Mouse (Mus musculus) lung, adult 2 months (tissue): ENCODE measurements at regions not wholly inside any gene's neighbourhood (a gene's known extent, or its start where the extent isn't known, plus 50 kb on each side); places are given as distances from the start of the nearest gene placed in this dataset.
"Not testable (repeated sequence)": the region's sequence is repeated elsewhere in the genome, so short reads cannot be mapped to it uniquely, and the experiment has no call there.

Experiments
- DNase-seq: peaks from one replicate; pipeline ENCODE4 v3.0.0; 2022
- H3K4me1 ChIP-seq: fragments of 200-500 bp; 2 replicates; pipeline ENCODE4 v1.6.1; 2011; ENCODE audit warnings: low read length; ENCODE audit not compliant: control insufficient read depth, insufficient read depth
- H3K4me3 ChIP-seq: fragments of 200-500 bp; replicated peaks from 2 replicates; pipeline ENCODE3; 2011; ENCODE audit warnings: low read depth, mild to moderate bottlenecking, control low read depth, low read length; ENCODE audit errors: extremely low read depth
- CTCF ChIP-seq: fragments of 200-500 bp; IDR thresholded peaks from 2 replicates; pipeline ENCODE4 v1.5.1; 2011; ENCODE audit warnings: mild to moderate bottlenecking, low read length, control low read depth; ENCODE audit not compliant: insufficient read depth
- POLR2A ChIP-seq: fragments of 200-500 bp; IDR thresholded peaks from 2 replicates; pipeline ENCODE4 v1.6.1; 2011; ENCODE audit warnings: low read depth, mild to moderate bottlenecking, control low read depth, low read length, borderline replicate concordance; ENCODE audit errors: extremely low read depth
- WGBS: fragments of 180-500 bp; shearing (Covaris S2); methylation state at CpG from one replicate; pipeline ENCODE4 v1.1.7; 2018; 5-methylcytosine and 5-hydroxymethylcytosine counted together

DNA sequence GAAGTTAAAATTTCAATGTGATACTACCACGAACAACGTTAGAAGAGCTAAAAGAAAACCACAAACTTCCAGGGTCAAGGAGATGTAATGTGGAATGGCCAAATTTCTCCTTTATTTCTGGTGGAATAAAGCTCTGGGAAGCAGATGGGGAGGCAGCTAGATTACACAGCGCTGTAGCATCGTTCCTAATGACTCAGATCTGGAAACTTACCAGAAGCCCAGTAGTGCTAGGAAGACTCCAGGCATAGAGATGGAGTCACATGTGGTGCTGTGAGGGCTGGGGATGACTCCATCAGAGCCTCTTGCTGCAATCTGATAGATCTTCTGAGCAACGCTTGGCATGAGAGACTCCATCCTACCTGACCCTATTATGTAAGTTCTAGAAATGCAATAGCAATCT is 136.4 kb upstream of the Myt1l start:
- no peak for DNase-seq
- Histone ChIP-seq H3K4me3 (no peak overlapping the region), H3K4me1 (no peaks in the 10 kb centered on the region)
- 65% methylated on average over 5 of the region's 5 CpGs for WGBS
- TF ChIP-seq POLR2A (no peak), CTCF (no peak)

DNA sequence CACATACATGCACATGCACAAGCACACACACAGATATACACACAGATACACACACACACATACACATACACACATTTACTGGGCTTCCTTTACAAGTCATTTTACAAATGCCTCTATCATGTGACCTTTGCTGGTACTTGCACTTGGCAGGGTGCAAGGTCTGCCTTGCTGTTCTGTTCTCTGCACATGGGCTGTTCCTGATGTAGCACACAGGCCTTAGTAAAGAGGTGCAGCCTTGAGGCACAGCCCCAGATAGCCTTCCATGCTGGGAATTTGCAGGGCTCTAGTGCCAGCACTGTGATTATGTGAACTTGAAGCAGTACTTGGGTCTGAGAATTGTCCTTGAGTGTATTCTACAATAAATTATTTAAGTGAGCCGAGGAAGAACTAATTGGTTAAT is 133.9 kb upstream of the Myt1l start:
- TF ChIP-seq POLR2A (no peak), CTCF (no peak)
- DNase-seq: no peak
- Histone ChIP-seq H3K4me1 (no peaks in the 10 kb centered on the region), H3K4me3 (no peak overlapping the region)
- WGBS: 79% methylated on average over 1 of the region's 1 CpGs

DNA sequence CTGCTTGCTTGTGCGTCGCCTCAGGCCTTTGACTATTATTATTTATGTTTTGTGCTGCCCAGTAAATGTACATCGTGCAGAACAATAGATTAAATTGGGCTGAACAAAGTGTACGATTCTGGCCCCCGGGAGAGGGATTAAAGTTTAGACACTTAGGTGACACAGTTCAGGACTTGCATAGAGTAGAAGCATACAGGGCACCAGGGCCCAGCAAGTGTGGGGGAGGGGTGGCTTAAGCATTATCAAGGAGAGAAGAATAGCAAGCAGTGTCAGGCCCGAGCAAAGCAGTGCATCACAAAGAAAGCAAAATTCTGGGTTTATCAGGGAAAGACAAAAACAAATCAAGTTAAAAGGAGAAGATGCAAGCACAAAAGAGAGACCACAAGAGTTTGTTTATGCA is 133.3 kb upstream of the Myt1l start:
- TF ChIP-seq CTCF: no peak
- TF ChIP-seq POLR2A: no peak
- no peak for DNase-seq
- H3K4me3 ChIP-seq: no peak overlapping the region
- no peaks in the 10 kb centered on the region for H3K4me1 ChIP-seq
- WGBS: 71% methylated on average over 6 of the region's 6 CpGs

DNA sequence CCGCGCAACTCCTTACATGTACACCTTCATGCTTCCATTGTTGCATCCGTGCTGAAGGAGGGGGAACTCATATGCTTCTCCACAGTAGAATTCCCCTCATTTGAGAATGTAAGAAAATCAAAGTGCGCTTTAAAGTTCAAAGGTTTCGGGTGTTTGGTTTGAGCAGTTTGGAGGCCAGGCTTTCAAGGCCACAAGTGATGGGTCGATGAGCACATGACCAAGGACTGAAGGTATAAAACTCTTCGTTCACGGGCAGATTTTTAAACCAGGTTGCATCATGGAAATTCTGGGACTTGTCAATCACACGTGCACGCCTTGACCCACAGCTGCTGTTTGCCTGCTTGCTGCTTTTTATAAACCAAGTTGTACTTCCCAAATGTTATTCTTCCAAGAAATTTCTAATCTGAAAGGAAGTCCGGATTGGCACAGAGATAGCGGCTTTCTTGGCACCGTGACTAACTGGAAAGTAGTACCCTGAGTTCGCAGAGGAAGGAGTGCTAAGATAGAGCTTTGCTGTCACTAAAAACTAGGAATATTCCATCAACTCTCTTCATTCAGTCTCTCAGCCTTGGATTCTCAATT is 132.7 kb upstream of the Myt1l start:
- Histone ChIP-seq H3K4me1 (no peaks in the 10 kb centered on the region), H3K4me3 (no peak overlapping the region)
- 61% methylated on average over 14 of the region's 14 CpGs for WGBS
- DNase-seq: no peak
- no peak for TF ChIP-seq CTCF
- TF ChIP-seq POLR2A: no peak

DNA sequence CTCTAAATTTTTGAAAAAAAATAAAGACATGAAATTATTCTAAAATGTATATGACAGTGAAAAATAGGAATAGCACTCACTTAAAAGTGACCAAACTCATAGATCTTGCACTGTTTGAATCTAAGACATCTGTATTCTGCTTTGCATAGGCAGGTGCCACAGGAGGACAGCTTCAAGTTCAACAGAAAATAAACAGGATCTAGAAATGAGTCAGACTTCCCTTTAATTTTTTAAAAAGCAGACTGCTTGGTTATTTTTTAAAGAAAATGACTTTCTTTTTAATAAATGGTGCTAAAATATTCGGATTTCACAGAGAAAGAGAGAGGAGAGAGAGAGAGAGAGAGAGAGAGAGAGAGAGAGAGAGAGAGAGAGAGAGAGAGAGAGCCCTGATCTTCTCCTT is 123.8 kb upstream of the Myt1l start:
- TF ChIP-seq POLR2A (no peak), CTCF (no peak)
- Histone ChIP-seq H3K4me3 (no peak overlapping the region), H3K4me1 (no peaks in the 10 kb centered on the region)
- no peak for DNase-seq
- WGBS: 0% methylated on average over 1 of the region's 1 CpGs

DNA sequence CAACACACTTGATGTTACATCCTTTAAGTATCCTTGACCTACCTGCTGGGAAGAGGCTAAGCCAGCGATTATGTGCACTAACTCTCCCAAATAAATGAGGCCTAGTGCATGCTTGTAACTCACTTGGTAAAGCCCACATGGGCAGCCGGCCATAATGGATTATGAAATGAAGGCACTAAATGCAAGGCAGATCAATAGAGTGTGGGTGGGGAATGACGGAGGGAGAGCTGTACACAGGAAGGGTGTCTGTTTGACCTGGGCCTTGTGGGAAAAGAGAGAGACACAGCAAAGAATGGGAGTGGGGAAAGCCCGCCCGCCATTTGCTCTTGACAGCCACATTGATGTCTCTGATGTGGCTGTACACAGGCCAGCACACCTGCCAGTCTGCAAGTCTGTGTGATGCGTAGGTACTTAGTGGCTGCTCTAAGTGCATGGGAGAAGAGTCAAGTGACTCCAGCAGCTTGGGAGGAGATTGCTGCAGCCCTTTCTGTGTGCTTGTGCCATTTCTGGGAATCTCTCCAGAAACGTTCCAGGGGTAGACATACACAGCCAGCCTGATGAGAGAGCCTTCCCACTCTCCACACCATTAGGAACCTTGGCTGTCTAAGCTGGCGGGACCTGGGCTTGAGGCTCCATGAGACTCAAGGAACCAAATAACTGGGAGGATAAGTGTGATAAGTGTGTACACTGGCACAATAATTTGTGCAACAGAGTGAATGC is 118.7 kb upstream of the Myt1l start:
- Histone ChIP-seq H3K4me1 (no peaks in the 10 kb centered on the region), H3K4me3 (no peak overlapping the region)
- WGBS: 78% methylated on average over 8 of the region's 8 CpGs
- no peak for DNase-seq
- TF ChIP-seq CTCF (no peak), POLR2A (no peak)

DNA sequence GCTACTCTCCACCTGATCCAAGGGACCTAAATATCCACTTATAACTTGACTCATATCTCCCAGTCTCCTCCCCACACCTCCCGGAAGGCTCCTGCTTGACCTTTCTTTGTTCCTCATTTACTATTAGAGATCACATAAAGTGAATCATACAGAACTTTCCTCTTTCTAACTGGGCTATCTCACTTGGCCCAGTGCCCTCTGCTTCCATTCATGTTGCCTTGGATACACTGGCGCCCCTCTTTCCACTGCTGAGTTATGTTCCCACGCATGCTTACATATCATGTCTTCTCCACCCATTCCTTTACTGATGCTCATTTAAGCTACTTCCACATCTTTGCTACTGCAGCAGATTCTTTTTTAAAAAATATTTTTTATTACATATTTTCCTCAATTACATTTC is 94.2 kb upstream of the Myt1l start:
- H3K4me3 ChIP-seq: no peak overlapping the region
- WGBS: 86% methylated on average over 3 of the region's 3 CpGs
- TF ChIP-seq CTCF: no peak
- TF ChIP-seq POLR2A: no peak
- H3K4me1 ChIP-seq: no peaks in the 10 kb centered on the region
- no peak for DNase-seq

DNA sequence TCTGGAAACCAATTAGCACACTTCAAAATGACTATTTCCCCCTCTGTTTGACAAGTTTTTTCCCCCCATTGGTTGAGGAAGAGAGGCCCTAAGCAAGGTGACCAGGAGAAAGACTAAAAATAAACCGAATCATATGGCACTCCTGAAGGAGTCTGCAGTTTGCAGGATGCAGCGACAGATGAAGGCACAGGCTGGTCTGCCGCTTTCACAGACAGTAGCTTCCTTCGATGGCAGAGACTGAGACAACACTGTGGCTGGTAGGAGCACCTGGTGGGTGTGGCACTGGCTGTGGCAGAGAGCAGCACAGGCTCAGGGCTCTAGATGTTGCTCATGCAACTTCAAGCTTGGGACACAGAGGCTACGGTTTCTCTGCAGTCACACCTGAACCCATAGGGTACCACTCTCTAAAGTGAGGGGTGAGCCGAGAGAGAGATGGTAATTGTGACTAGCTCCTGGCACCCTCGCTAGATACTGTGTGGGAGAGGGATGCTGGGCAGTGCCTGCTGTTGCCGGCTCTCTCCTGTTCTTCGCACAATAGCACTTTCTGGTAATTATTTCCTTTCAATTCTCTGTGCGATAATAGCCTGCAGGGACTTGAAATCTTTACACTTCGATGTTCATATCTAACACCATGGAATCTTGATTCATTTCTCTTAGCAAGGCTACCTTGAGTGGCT is 88.7 kb upstream of the Myt1l start:
- no peaks in the 10 kb centered on the region for H3K4me1 ChIP-seq

DNA sequence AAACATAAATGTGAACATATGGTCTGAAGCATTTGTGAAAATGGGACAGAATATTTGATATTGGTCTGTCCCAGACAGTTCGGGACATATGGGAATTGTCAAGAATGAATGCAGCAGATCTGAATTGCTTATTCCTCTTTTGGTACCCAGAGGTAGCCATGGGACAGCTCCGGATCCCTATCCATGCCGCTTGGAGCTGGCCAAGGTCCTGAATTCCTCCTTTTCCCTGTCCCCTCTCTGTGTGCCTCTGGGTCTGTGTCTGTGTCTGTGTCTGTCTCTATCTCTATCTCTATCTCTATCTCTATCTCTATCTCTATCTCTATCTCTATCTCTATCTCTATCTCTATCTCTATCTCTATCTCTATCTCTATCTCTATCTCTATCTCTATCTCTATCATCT is 63.0 kb upstream of the Myt1l start:
- 16% methylated on average over 3 of the region's 3 CpGs for WGBS
- H3K4me1 ChIP-seq, DNase-seq: not testable (repeated sequence)

More for the DNA sequence above, 88.7 kb upstream of the Myt1l start:
- TF ChIP-seq POLR2A (no peak), CTCF (no peak)
- H3K4me3 ChIP-seq: no peak overlapping the region
- 75% methylated on average over 11 of the region's 11 CpGs for WGBS
- no peak for DNase-seq

More for the DNA sequence above, 63.0 kb upstream of the Myt1l start:
- H3K4me3 ChIP-seq: not testable (repeated sequence)
